Mouse (Mus musculus) midbrain, embryonic 14.5 days (tissue): Measurements from ENCODE around the gene Prdm15. TPM values are rescaled to one million over a fixed set of nuclear protein-coding genes. Genes with fewer than 3 reads are reported as not detected.
A peak's percentile ranks its signal among the peaks of the same experiment; 100 is the strongest.

Source experiments
- ATAC-seq: fragments of 200-750 bp; cut with Nextera tagmentation; 2 replicates; pipeline ENCODE4 v1.8.0; 2017; ENCODE audit warnings: moderate number of reproducible peaks, moderate library complexity; ENCODE audit not compliant: low FRiP score, low TSS enrichment
- DNase-seq: peaks from one replicate; pipeline ENCODE4 v3.0.0-alpha.2; 2015
- H3K27ac ChIP-seq: fragments of 300-500 bp; sonication (generic); replicated peaks from 2 replicates; pipeline ENCODE4 v1.5.1; 2014; ENCODE audit warnings: mild to moderate bottlenecking, low read depth, low read length, moderate library complexity
- H3K27me3 ChIP-seq: fragments of 300-500 bp; sonication (generic); 2 replicates; pipeline ENCODE4 v1.6.1; 2014; ENCODE audit warnings: low read length, control low read depth, mixed read lengths; ENCODE audit not compliant: control insufficient read depth, insufficient read depth
- H3K36me3 ChIP-seq: fragments of 300-500 bp; sonication (generic); 2 replicates; pipeline ENCODE4 v1.6.1; 2014; ENCODE audit warnings: low read length, control low read depth; ENCODE audit not compliant: control insufficient read depth, insufficient read depth
- H3K4me1 ChIP-seq: fragments of 300-500 bp; sonication (generic); 2 replicates; pipeline ENCODE4 v1.6.1; 2014; ENCODE audit warnings: mild to moderate bottlenecking, antibody characterized with exemption, low read length, control low read depth; ENCODE audit not compliant: control insufficient read depth, insufficient read depth
- H3K4me2 ChIP-seq: fragments of 300-500 bp; sonication (generic); 2 replicates; pipeline ENCODE4 v1.6.1; 2014; ENCODE audit warnings: mild to moderate bottlenecking, low read length, moderate library complexity
- H3K4me3 ChIP-seq: fragments of 300-500 bp; sonication (generic); replicated peaks from 2 replicates; pipeline ENCODE4 v1.5.1; 2014; ENCODE audit warnings: low read depth, low read length
- H3K9ac ChIP-seq: fragments of 300-500 bp; sonication (generic); replicated peaks from 2 replicates; pipeline ENCODE4 v1.6.1; 2014; ENCODE audit warnings: mild to moderate bottlenecking, low read length, moderate library complexity
- H3K9me3 ChIP-seq: fragments of 300-500 bp; sonication (generic); 2 replicates; pipeline ENCODE4 v1.6.1; 2016; ENCODE audit warnings: low read length, control low read depth, mixed read lengths; ENCODE audit not compliant: control insufficient read depth
- WGBS: fragments of 180-500 bp; shearing (Covaris S2); extraction: QIAGEN DNeasy Blood & Tissue Kit; methylation state at CpG from one replicate; pipeline ENCODE4 v1.1.7; 2014; 5-methylcytosine and 5-hydroxymethylcytosine counted together
- polyA plus RNA-seq: library from polyadenylated mRNA; unstranded; fragments of >200 nt; fragmentation: Nextera tagmentation; extraction: Ambion mirVana; gene quantifications from 2 replicates; pipeline ENCODE4 v1.2.1, GENCODE M21; 2014

Prdm15 gene
- 10.5 and 13.2 TPM in 2 replicates for polyA plus RNA-seq

DNA sequence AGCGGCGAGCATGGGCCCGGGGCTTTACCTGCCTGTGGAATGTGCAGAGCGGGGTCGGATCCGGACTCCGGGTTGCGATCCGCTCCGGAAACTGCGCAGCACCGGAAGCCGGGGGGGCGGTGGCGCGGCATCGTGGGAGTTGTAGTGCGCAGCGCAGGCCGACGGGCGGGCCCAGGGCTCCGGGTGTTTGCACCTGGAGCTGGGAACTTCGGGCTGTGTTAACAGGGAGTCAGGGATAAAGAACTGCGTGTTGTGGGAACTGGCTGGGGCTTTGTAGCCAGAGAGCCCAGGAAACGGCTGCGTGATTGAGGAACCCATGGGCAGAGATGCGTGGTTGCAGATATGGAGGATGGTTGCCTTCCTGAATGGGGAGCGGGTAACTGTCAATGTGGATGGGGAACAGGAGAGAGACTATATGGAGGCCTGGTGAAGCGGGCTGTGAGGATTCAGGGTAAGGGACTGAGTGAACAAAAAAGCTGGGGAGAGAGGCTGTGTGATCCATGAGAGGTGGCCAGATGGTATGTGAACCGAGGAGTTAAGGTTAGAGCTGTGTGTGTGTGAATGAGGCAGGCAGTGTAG is at the start of gene Prdm15:
Gene Prdm15 (minus strand): TSS at position 110 of the 579 bp plus-strand sequence.
- WGBS = under 1% methylated on average over 31 of the region's 31 CpGs
- peak within 1 kb of the TSS; percentile 76 for H3K4me2 ChIP-seq
- peak within 1 kb of the TSS; percentile 100 for H3K27ac ChIP-seq
- no peaks in the 10 kb centered on the region for H3K9me3 ChIP-seq
- peak within 1 kb of the TSS; percentile 98 for H3K9ac ChIP-seq
- H3K4me3 ChIP-seq = peak within 1 kb of the TSS; percentile 84
- H3K36me3 ChIP-seq = 0 out of 2 replicates have a peak, but pooled peaks cover 8% of the 10 kb centered on the region
- ATAC-seq (peak; percentile 89), DNase-seq (peak; percentile 94)
- H3K4me1 ChIP-seq = peaks cover 17% of the 10 kb centered on the region
- no peaks in the 10 kb centered on the region for H3K27me3 ChIP-seq

- DNase-seq = no peak
- no peaks in the 10 kb centered on the region for H3K4me1 ChIP-seq
- no peak overlapping the region for H3K27ac ChIP-seq
- H3K9me3 ChIP-seq = no peaks in the 10 kb centered on the region
- ATAC-seq = no peak
- no peak overlapping the region for H3K4me3 ChIP-seq
- no peak overlapping the region for H3K9ac ChIP-seq
- no peak overlapping the region for H3K4me2 ChIP-seq
- no peaks in the 10 kb centered on the region for H3K27me3 ChIP-seq
- WGBS = 86% methylated on average over 5 of the region's 5 CpGs
- H3K36me3 ChIP-seq = no peaks in the 10 kb centered on the region
Observed at GRCm38 (mm10) chr16:97897346-97898024, 45.8 kb upstream of the Prdm15 start.

GRCm38 (mm10) chr16:97887762-97888161 is 36.1 kb upstream of the Prdm15 start:
- H3K4me1 ChIP-seq = no peaks in the 10 kb centered on the region
- no peak overlapping the region for H3K9ac ChIP-seq
- H3K27ac ChIP-seq = no peak overlapping the region
- no peak overlapping the region for H3K4me3 ChIP-seq
- no peaks in the 10 kb centered on the region for H3K9me3 ChIP-seq
- ATAC-seq = no peak
- DNase-seq = no peak
- H3K4me2 ChIP-seq = no peak overlapping the region
- H3K27me3 ChIP-seq = no peaks in the 10 kb centered on the region
- no peaks in the 10 kb centered on the region for H3K36me3 ChIP-seq

GRCm38 (mm10) chr16:97883696-97884095 is 32.0 kb upstream of the Prdm15 start:
- H3K4me3 ChIP-seq = no peak overlapping the region
- no peak for DNase-seq
- no peaks in the 10 kb centered on the region for H3K9me3 ChIP-seq
- H3K36me3 ChIP-seq = no peaks in the 10 kb centered on the region
- no peak for ATAC-seq
- H3K4me1 ChIP-seq = no peaks in the 10 kb centered on the region
- no peak overlapping the region for H3K9ac ChIP-seq
- 97% methylated on average over 1 of the region's 1 CpGs for WGBS
- no peak overlapping the region for H3K27ac ChIP-seq
- no peak overlapping the region for H3K4me2 ChIP-seq
- no peaks in the 10 kb centered on the region for H3K27me3 ChIP-seq

GRCm38 (mm10) chr16:97882891-97883290 is 31.2 kb upstream of the Prdm15 start:
- no peaks in the 10 kb centered on the region for H3K36me3 ChIP-seq
- no peak for ATAC-seq

GRCm38 (mm10) chr16:97879134-97879533 is 27.5 kb upstream of the Prdm15 start:
- ATAC-seq (no peak), DNase-seq (peak; percentile 51)
- Histone ChIP-seq H3K27me3 (no peaks in the 10 kb centered on the region), H3K27ac (no peak overlapping the region), H3K9me3 (no peaks in the 10 kb centered on the region), H3K36me3 (0 out of 2 replicates have a peak, but pooled peaks cover 7% of the 10 kb centered on the region), H3K4me1 (no peaks in the 10 kb centered on the region), H3K4me3 (no peak overlapping the region), H3K9ac (no peak overlapping the region), H3K4me2 (no peak overlapping the region)
- WGBS = 81% methylated on average over 1 of the region's 1 CpGs

More at GRCm38 (mm10) chr16:97882891-97883290, 31.2 kb upstream of the Prdm15 start:
- no peak overlapping the region for H3K9ac ChIP-seq
- no peaks in the 10 kb centered on the region for H3K27me3 ChIP-seq
- no peak overlapping the region for H3K27ac ChIP-seq
- no peaks in the 10 kb centered on the region for H3K4me1 ChIP-seq
- DNase-seq = no peak
- H3K9me3 ChIP-seq = no peaks in the 10 kb centered on the region
- H3K4me2 ChIP-seq = no peak overlapping the region
- no peak overlapping the region for H3K4me3 ChIP-seq

DNA sequence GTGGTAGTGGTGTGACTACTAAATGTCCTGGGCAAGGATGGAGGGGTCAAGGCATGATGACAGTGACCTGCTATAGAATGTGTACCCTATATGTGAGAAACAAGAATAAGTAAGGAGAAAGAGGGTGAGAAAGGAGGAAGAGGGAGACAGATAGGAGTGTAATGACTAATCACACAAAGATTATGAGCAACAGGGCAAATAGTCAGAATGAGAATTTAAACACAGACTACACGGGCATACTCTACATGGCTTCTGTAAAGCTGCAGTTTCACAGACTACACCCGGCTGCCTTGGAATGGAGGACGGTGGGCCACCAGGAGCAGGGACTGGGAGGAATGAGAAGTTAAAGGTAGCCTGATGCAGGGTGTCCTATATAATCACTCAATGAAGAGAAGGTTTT is 25.9 kb upstream of the Prdm15 start:
- no peak overlapping the region for H3K9ac ChIP-seq
- H3K4me2 ChIP-seq = no peak overlapping the region
- no peaks in the 10 kb centered on the region for H3K27me3 ChIP-seq
- H3K27ac ChIP-seq = no peak overlapping the region
- H3K4me1 ChIP-seq = no peaks in the 10 kb centered on the region
- H3K36me3 ChIP-seq = peaks cover 7% of the 10 kb centered on the region; the same call in 1 of the 2 replicates
- ATAC-seq (no peak), DNase-seq (no peak)
- 93% methylated on average over 3 of the region's 3 CpGs for WGBS
- H3K4me3 ChIP-seq = no peak overlapping the region
- H3K9me3 ChIP-seq = no peaks in the 10 kb centered on the region

GRCm38 (mm10) chr16:97875101-97875500 is 23.5 kb upstream of the Prdm15 start:
- no peaks in the 10 kb centered on the region for H3K4me1 ChIP-seq
- H3K9me3 ChIP-seq = no peaks in the 10 kb centered on the region
- DNase-seq (no peak), ATAC-seq (no peak)
- no peak overlapping the region for H3K4me2 ChIP-seq
- no peak overlapping the region for H3K4me3 ChIP-seq
- H3K36me3 ChIP-seq = peaks cover 10% of the 10 kb centered on the region; the same call in 1 of the 2 replicates
- no peak overlapping the region for H3K9ac ChIP-seq
- WGBS = 90% methylated on average over 4 of the region's 4 CpGs
- no peaks in the 10 kb centered on the region for H3K27me3 ChIP-seq
- no peak overlapping the region for H3K27ac ChIP-seq

DNA sequence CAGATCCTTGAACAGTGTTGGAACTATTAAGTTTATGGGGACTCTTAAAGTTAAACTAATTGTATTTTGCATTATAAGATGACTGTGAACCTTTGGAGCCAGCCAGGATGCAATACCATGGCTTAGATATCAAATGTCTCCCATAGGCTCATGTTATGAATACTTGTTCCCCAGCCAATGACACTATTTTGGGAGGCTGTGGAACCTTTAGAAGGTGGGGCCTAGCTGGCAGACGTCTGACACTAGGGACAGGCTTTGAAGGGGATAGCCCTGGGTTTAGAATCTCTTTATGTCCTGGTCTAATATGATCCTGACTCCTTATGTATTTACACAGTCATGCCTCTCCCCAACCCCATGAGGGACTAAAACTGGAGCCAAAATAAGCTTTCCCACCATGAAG is 22.7 kb upstream of the Prdm15 start:
- no peaks in the 10 kb centered on the region for H3K4me1 ChIP-seq
- H3K9ac ChIP-seq = no peak overlapping the region
- H3K9me3 ChIP-seq = no peaks in the 10 kb centered on the region
- no peak for DNase-seq
- no peaks in the 10 kb centered on the region for H3K27me3 ChIP-seq
- ATAC-seq = no peak
- no peak overlapping the region for H3K4me3 ChIP-seq
- H3K36me3 ChIP-seq = peaks cover 10% of the 10 kb centered on the region; the same call in 1 of the 2 replicates
- WGBS = 64% methylated on average over 1 of the region's 1 CpGs
- no peak overlapping the region for H3K27ac ChIP-seq
- no peak overlapping the region for H3K4me2 ChIP-seq
